Mouse (Mus musculus) left cerebral cortex, postnatal 25 days (tissue): ENCODE measurements around the gene Adam22. TPM values are rescaled to one million over a fixed set of nuclear protein-coding genes. Genes with fewer than 3 reads are reported as not detected.
"Not testable (repeated sequence)": the region's sequence is repeated elsewhere in the genome, so short reads cannot be mapped to it uniquely, and the experiment has no call there.

ENCODE experiments used
- DNase-seq, 2 experiments: peaks; one replicate each; pipeline ENCODE4 v3.0.0; 2022; ENCODE audit warnings: low spot score in 2 of 2, mixed read lengths in 1 of 2
- intact Hi-C: fragments of 180-260 bp; cut with DNase I; formaldehyde crosslinking; loops from one replicate; pipeline ENCODE4 v1.15.1; 2025
- total RNA-seq, 2 experiments: library from RNA; stranded (reverse); gene quantifications; 2 replicates each; pipeline ENCODE4 v1.2.3; 2021

Adam22 gene
- total RNA-seq, 2 experiments from 2014 or later, result 212 to 216 TPM

- intact Hi-C loops, result no loop called here
- no peak for DNase-seq
These were observed 146.3 kb downstream of the Adam22 start for GRCm38 (mm10) chr5:8221630-8222029.

- no peak for DNase-seq
- intact Hi-C loops, result no loop called here
These were observed 152.1 kb downstream of the Adam22 start for GRCm38 (mm10) chr5:8215841-8216240.

GRCm38 (mm10) chr5:8184992-8185391 is 183.0 kb downstream of the Adam22 start:
- intact Hi-C loops, result not testable (repeated sequence)
- peak in 1 of 2 experiments; percentile 60 for DNase-seq

GRCm38 (mm10) chr5:8180646-8181045 is 187.3 kb downstream of the Adam22 start:
- intact Hi-C loops, result no loop called here
- peak in 1 of 2 experiments; percentile 43 for DNase-seq

GRCm38 (mm10) chr5:8178111-8178510 is 189.8 kb downstream of the Adam22 start:
- intact Hi-C loops, result no loop called here
- DNase-seq, result no peak

- intact Hi-C loops, result loop anchor here (5.0 kb wide), 2 partner anchors 148 to 203 kb away; partner anchors contain the start of gene Adam22
- DNase-seq, result peak in 1 of 2 experiments; percentile 21
These were observed 203.2 kb downstream of the Adam22 start for GRCm38 (mm10) chr5:8164773-8165172.

- no peak for DNase-seq
- intact Hi-C loops, result no loop called here
These were observed 216.3 kb downstream of the Adam22 start for GRCm38 (mm10) chr5:8151645-8152044.

GRCm38 (mm10) chr5:8146146-8146545 is 221.8 kb downstream of the Adam22 start:
- intact Hi-C loops, result no loop called here

GRCm38 (mm10) chr5:8145473-8145872 is 222.5 kb downstream of the Adam22 start:
- peak in 1 of 2 experiments; percentile 18 for DNase-seq
- intact Hi-C loops, result no loop called here

More at GRCm38 (mm10) chr5:8146146-8146545, 221.8 kb downstream of the Adam22 start:
- DNase-seq, result no peak

- intact Hi-C loops, result no loop called here
- DNase-seq, result no peak
These were observed 235.4 kb downstream of the Adam22 start for GRCm38 (mm10) chr5:8132546-8132945.

GRCm38 (mm10) chr5:8131918-8132317 is 236.0 kb downstream of the Adam22 start:
- intact Hi-C loops, result no loop called here
- no peak for DNase-seq

- intact Hi-C loops, result no loop called here
These were observed 238.2 kb downstream of the Adam22 start for GRCm38 (mm10) chr5:8129750-8130149.

GRCm38 (mm10) chr5:8120926-8121325 is 247.0 kb downstream of the Adam22 start:
- intact Hi-C loops, result no loop called here
- DNase-seq, result no peak

More at GRCm38 (mm10) chr5:8129750-8130149, 238.2 kb downstream of the Adam22 start:
- DNase-seq, result no peak

- DNase-seq, result no peak
- intact Hi-C loops, result no loop called here
These were observed 247.9 kb downstream of the Adam22 start for GRCm38 (mm10) chr5:8120087-8120486.

GRCm38 (mm10) chr5:8116561-8117168 is 251.3 kb downstream of the Adam22 start:
- intact Hi-C loops, result no loop called here
- peak in 1 of 2 experiments; percentile 46 for DNase-seq

GRCm38 (mm10) chr5:8112246-8112645 is 255.7 kb downstream of the Adam22 start:
- DNase-seq, result no peak
- intact Hi-C loops, result no loop called here

GRCm38 (mm10) chr5:8111691-8112090 is 256.3 kb downstream of the Adam22 start:
- DNase-seq, result no peak
- intact Hi-C loops, result no loop called here

- DNase-seq, result peak in 1 of 2 experiments; percentile 44
- intact Hi-C loops, result no loop called here
These were observed 272.3 kb downstream of the Adam22 start for GRCm38 (mm10) chr5:8095689-8096088.

- intact Hi-C loops, result no loop called here
- peak in 1 of 2 experiments; percentile 49 for DNase-seq
These were observed 273.0 kb downstream of the Adam22 start for GRCm38 (mm10) chr5:8094921-8095320.

GRCm38 (mm10) chr5:8088147-8088546 is 279.8 kb downstream of the Adam22 start:
- intact Hi-C loops, result no loop called here
- no peak for DNase-seq

- intact Hi-C loops, result no loop called here
- no peak for DNase-seq
These were observed 282.3 kb downstream of the Adam22 start for GRCm38 (mm10) chr5:8085661-8086060.
